Mouse (Mus musculus): ENCODE measurements at regions not wholly inside any gene's neighbourhood (a gene's known extent, or its start where the extent isn't known, plus 50 kb on each side); places are given as distances from the start of the nearest gene placed in this dataset.

- H3K4me3 ChIP-seq (ENCODE audit: low read depth, low read length), result no peak overlapping the region
- no peak overlapping the region for H3K9ac ChIP-seq
- no peak for TF ChIP-seq CTCF (IDR thresholded peaks at IDR 0.05; ENCODE audit: low read depth)
- H3K9me3 ChIP-seq (ENCODE audit: low read depth, low read length), result no peaks in the 10 kb centered on the region
- no peaks in the 10 kb centered on the region for H3K27me3 ChIP-seq (ENCODE audit: insufficient read depth, low read length)
- no peak overlapping the region for H3K4me2 ChIP-seq
- ATAC-seq (ENCODE audit: insufficient read depth) (no peak), DNase-seq (no peak)
- no peak overlapping the region for H3K27ac ChIP-seq (ENCODE audit: low read depth)
- H3K36me3 ChIP-seq (ENCODE audit: insufficient read depth), result no peaks in the 10 kb centered on the region
- no peaks in the 10 kb centered on the region for H3K4me1 ChIP-seq (ENCODE audit: insufficient read depth)
Observed at GRCm38 (mm10) chr1:13424524-13424923, 2010.6 kb downstream of the A830018L16Rik start.

- DNase-seq, result no peak
- no peak for TF ChIP-seq CTCF (IDR thresholded peaks at IDR 0.05; ENCODE audit: low read depth)
- peak overlapping the region; percentile 64 for H3K4me2 ChIP-seq
- peak; percentile 6; the same call in 1 of the 2 replicates for ATAC-seq (ENCODE audit: insufficient read depth)
- no peaks in the 10 kb centered on the region for H3K27me3 ChIP-seq (ENCODE audit: insufficient read depth, low read length)
- H3K36me3 ChIP-seq (ENCODE audit: insufficient read depth), result no peaks in the 10 kb centered on the region
- no peaks in the 10 kb centered on the region for H3K9me3 ChIP-seq (ENCODE audit: low read depth, low read length)
- H3K4me3 ChIP-seq (ENCODE audit: low read depth, low read length), result peak overlapping the region; percentile 38
- no peak overlapping the region; the same call in 1 of the 2 replicates for H3K27ac ChIP-seq (ENCODE audit: low read depth)
- no peaks in the 10 kb centered on the region for H3K4me1 ChIP-seq (ENCODE audit: insufficient read depth)
- 24% methylated on average over 9 of the region's 9 CpGs for WGBS
- peak overlapping the region; percentile 56 for H3K9ac ChIP-seq
Observed at GRCm38 (mm10) chr1:13425601-13426327, 2011.9 kb downstream of the A830018L16Rik start.

GRCm38 (mm10) chr1:13426328-13427067, 2012.6 kb downstream of the A830018L16Rik start:
- H3K4me3 ChIP-seq (ENCODE audit: low read depth, low read length), result peak overlapping the region; percentile 38
- ATAC-seq (ENCODE audit: insufficient read depth) (peak; percentile 88), DNase-seq (peak; percentile 89)
- no peaks in the 10 kb centered on the region for H3K4me1 ChIP-seq (ENCODE audit: insufficient read depth)
- H3K27me3 ChIP-seq (ENCODE audit: insufficient read depth, low read length), result no peaks in the 10 kb centered on the region
- H3K9ac ChIP-seq, result peak overlapping the region; percentile 56
- WGBS, result 8% methylated on average over 29 of the region's 30 CpGs
- H3K36me3 ChIP-seq (ENCODE audit: insufficient read depth), result no peaks in the 10 kb centered on the region
- H3K27ac ChIP-seq (ENCODE audit: low read depth), result peak overlapping the region; percentile 65
- H3K4me2 ChIP-seq, result peak overlapping the region; percentile 64
- no peaks in the 10 kb centered on the region for H3K9me3 ChIP-seq (ENCODE audit: low read depth, low read length)
- TF ChIP-seq CTCF (IDR thresholded peaks at IDR 0.05; ENCODE audit: low read depth), result no peak

GRCm38 (mm10) chr1:13427068-13427434, 2013.1 kb downstream of the A830018L16Rik start:
- Histone ChIP-seq H3K9ac (peak overlapping the region; percentile 56; the same call in 1 of the 2 replicates), H3K27ac (ENCODE audit: low read depth) (no peak overlapping the region; the same call in 1 of the 2 replicates), H3K27me3 (ENCODE audit: insufficient read depth, low read length) (no peaks in the 10 kb centered on the region), H3K4me1 (ENCODE audit: insufficient read depth) (no peaks in the 10 kb centered on the region), H3K36me3 (ENCODE audit: insufficient read depth) (no peaks in the 10 kb centered on the region), H3K4me2 (peak overlapping the region; percentile 64), H3K4me3 (ENCODE audit: low read depth, low read length) (peak overlapping the region; percentile 38), H3K9me3 (ENCODE audit: low read depth, low read length) (no peaks in the 10 kb centered on the region)
- no peak; the same call in 1 of the 2 replicates for ATAC-seq (ENCODE audit: insufficient read depth)
- peak; percentile 24 for DNase-seq
- TF ChIP-seq CTCF (IDR thresholded peaks at IDR 0.05; ENCODE audit: low read depth), result no peak
- 58% methylated on average over 5 of the region's 5 CpGs for WGBS

GRCm38 (mm10) chr1:13427501-13428207, 2013.7 kb downstream of the A830018L16Rik start:
- no peak overlapping the region for H3K4me3 ChIP-seq (ENCODE audit: low read depth, low read length)
- H3K27me3 ChIP-seq (ENCODE audit: insufficient read depth, low read length), result no peaks in the 10 kb centered on the region
- H3K27ac ChIP-seq (ENCODE audit: low read depth), result peak overlapping the region; percentile 2
- no peak overlapping the region for H3K4me2 ChIP-seq
- WGBS, result 49% methylated on average over 11 of the region's 11 CpGs
- H3K4me1 ChIP-seq (ENCODE audit: insufficient read depth), result no peaks in the 10 kb centered on the region
- H3K9ac ChIP-seq, result no peak overlapping the region; the same call in 1 of the 2 replicates
- ATAC-seq (ENCODE audit: insufficient read depth) (no peak), DNase-seq (peak; percentile 31)
- no peak for TF ChIP-seq CTCF (IDR thresholded peaks at IDR 0.05; ENCODE audit: low read depth)
- no peaks in the 10 kb centered on the region for H3K36me3 ChIP-seq (ENCODE audit: insufficient read depth)
- no peaks in the 10 kb centered on the region for H3K9me3 ChIP-seq (ENCODE audit: low read depth, low read length)

GRCm38 (mm10) chr1:13437747-13438394, 2024.0 kb downstream of the A830018L16Rik start:
- ATAC-seq (ENCODE audit: insufficient read depth), result peak; percentile 88
- Histone ChIP-seq H3K4me1 (ENCODE audit: insufficient read depth) (no peaks in the 10 kb centered on the region), H3K36me3 (ENCODE audit: insufficient read depth) (no peaks in the 10 kb centered on the region), H3K4me2 (no peak overlapping the region), H3K27ac (ENCODE audit: low read depth) (no peak overlapping the region), H3K9ac (no peak overlapping the region), H3K4me3 (ENCODE audit: low read depth, low read length) (no peak overlapping the region), H3K9me3 (ENCODE audit: low read depth, low read length) (no peaks in the 10 kb centered on the region), H3K27me3 (ENCODE audit: insufficient read depth, low read length) (no peaks in the 10 kb centered on the region)
- 45% methylated on average over 6 of the region's 6 CpGs for WGBS
- no peak for TF ChIP-seq CTCF (IDR thresholded peaks at IDR 0.05; ENCODE audit: low read depth)
- DNase-seq, result peak; percentile 76

Data from lung, embryonic 14.5 days (tissue).